Mouse (Mus musculus) cerebellum, adult 9-10 months (tissue): Measurements from ENCODE around the gene Cox19.
"Not testable (repeated sequence)": the region's sequence is repeated elsewhere in the genome, so short reads cannot be mapped to it uniquely, and the experiment has no call there.

Source experiments
- DNase-seq: peaks from one replicate; pipeline ENCODE4 v3.0.0; 2022

Cox19 gene

GRCm38 (mm10) chr5:139359244-139359643 lies 8.0 kb upstream of the Cox19 start:
- DNase-seq = no peak

GRCm38 (mm10) chr5:139358653-139359052 lies 7.4 kb upstream of the Cox19 start:
- no peak for DNase-seq

- peak; percentile 90 for DNase-seq
Observed at GRCm38 (mm10) chr5:139355235-139355772, 4.1 kb upstream of the Cox19 start.

DNA sequence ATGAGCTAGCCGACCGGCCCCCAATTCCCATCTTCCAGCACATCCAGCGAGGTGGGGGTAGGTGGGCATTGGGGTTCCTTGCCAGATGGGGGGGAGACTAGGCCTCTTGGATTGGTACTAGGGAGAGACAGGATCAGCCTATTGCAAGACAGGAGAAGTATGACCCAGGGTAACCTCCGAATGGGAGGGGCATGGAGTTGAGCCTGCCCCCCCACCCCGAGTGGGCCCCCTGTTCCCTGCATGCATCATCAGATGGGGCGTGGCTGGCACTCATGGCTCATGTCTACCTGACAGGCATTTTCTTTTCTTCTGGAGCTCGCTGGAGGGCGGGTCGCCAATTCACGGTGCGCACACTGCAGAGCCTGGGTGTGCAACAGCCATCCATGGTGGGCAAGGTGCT lies 2.7 kb upstream of the Cox19 start:
- no peak for DNase-seq

DNA sequence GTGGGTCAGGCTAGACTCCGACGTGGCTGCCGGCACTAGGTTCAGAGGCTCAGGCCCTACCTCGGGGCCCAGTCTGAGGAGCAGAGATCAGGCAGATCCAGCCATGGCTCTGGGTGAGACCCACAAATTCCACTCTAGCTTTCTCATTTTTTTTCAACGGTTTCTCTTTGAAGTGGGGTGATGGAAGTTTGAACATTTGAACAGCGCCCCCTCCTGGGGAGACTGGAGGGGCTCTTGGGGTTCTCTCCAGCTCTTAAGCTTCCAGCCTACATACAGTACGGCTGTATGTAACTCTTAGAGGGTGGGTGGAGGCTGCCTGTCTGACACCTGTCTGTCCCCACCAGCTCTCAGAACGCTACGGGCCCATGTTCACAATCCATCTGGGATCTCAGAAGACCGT lies 2.3 kb upstream of the Cox19 start:
- no peak for DNase-seq

- no peak for DNase-seq
Observed at GRCm38 (mm10) chr5:139352317-139352716, 1.1 kb upstream of the Cox19 start, which contains the start of gene Cyp2w1. Cyp2w1 (plus strand) TSS chr5:139352617.

GRCm38 (mm10) chr5:139351628-139352027 lies 410 bp upstream of the Cox19 start:
- DNase-seq = no peak

- DNase-seq = no peak
Observed at GRCm38 (mm10) chr5:139349713-139350112, 1.5 kb downstream of the Cox19 start.

GRCm38 (mm10) chr5:139347225-139347624 lies 4.0 kb downstream of the Cox19 start:
- DNase-seq = no peak

DNA sequence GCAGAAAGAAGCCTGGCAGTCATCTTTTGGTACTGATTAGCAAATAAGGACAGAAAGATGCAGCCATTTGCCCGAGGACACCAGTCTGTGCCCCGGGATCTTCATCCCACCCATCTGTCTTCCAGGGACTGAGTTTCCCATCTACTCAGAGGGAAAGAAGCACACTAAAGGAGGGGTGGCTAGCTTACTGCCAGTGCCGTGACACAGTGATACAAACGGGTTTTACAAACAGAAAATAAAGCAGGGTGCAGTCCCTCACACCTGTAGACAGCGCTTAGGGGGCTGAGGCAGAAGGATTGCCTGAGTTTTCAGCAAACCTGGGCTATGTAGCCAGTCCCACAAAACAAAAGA lies 5.9 kb downstream of the Cox19 start:
- DNase-seq = no peak

- peak; percentile 93 for DNase-seq
Observed at GRCm38 (mm10) chr5:139344687-139345363, 6.4 kb downstream of the Cox19 start.

- peak; percentile 80 for DNase-seq
Observed at GRCm38 (mm10) chr5:139344021-139344686, 7.1 kb downstream of the Cox19 start.

DNA sequence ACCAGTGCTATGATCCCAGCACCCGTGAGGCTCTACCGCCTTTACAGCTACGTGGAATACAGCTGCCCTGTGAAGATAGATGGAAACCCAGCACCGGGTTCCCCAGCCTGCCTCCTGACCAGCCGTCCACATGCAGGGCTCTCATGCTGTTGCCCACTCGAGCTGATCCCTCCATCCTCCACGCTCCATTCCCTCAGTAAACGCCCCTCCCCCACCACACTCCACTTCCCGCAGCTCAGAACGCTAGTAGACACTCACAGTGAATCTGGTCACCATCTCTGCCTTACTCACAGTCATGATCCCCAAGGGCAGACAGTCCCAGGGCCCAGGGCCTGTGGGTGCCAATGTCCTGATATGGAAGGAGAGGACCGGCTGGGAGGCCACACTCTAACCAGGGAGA lies 12.3 kb downstream of the Cox19 start:
- DNase-seq = no peak

- no peak for DNase-seq
Observed at GRCm38 (mm10) chr5:139338403-139338802, 12.8 kb downstream of the Cox19 start.

- peak; percentile 91 for DNase-seq
Observed at GRCm38 (mm10) chr5:139337826-139338370, 13.3 kb downstream of the Cox19 start.

- DNase-seq = no peak
Observed at GRCm38 (mm10) chr5:139335634-139336033, 15.6 kb downstream of the Cox19 start.

DNA sequence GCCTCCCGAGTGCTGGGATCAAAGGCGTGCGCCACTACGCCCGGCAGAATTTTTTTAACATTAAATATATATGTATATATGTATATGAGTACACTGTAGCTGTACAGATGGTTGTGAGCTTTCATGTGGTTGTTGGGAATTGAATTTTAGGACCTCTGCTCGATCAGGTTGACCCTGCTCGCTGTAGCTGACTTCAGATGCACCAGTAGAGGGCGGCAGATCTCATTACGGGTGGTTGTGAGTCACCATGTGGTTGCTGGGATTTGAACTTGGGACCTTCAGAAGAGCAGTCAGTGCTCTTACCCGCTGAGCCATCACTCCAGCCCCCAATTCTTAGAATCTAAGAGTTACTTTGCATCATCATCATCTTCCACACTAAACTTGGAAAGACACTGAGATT lies 16.8 kb downstream of the Cox19 start:
- not testable (repeated sequence) for DNase-seq

DNA sequence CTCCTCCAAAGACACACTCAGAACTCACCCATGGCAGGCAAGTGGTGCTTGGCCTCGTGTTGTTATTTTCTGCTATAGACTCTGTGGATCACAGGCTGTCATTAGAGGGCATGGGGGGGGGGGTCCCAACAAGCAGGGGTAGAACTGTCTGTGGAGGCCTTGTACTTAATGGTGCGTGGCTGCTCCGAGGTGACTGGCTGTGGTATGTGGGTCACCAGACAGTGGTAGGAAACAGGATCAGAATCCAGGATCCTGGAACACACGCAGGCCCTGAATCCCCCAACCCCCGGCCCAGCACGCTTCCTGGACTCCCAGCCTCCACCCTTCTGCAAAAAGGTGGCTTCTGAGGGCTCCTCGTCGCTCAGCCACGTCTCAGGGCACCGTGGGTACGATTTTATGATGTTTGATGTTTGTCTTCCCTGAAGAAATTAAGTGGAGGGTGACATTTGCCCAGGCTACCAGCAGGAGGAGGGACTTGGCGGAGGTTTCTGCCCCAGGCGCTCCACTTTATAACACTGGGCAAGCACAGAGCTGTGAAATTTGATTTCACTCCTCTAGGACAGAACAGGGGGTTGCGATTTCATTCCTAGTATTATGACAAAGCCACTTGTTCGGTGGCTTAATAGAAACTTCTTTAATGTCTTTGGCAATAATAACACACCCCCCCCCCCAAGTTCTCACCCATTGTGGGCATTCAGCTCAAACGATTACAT lies 17.8 kb downstream of the Cox19 start:
- no peak for DNase-seq

DNA sequence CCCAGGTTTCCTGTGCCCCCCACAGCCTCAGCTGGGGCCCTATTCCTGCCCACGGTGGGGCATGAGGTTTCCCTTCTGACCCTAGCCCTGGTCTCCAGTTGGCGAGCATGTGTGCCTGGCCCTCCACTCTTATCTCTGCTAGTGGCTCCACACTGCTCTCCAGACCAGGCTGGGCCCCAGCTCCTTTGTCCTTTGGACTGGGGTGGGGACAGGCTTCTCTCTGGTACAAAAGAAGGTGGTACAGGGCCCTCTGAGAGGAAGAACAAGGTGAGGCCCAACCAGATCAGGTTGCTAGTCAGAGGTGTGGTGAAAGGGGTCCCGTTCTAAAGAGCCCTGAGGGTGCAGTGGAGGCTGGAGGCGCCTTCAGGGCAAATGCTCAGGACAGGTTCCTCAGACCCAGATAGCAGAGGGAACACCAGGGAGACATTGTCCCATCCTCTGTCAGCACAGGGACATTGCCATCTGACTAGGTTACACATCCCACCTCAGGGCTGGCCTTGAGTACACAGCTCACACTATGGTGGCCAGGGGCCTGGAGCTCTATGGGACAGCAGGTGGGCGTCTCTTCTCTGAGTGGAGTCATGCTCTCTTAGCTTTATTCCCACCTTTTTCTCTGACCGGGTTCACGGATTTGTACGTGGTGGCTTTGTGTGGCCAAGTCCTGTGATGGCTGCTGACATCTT lies 18.5 kb downstream of the Cox19 start:
- DNase-seq = no peak

DNA sequence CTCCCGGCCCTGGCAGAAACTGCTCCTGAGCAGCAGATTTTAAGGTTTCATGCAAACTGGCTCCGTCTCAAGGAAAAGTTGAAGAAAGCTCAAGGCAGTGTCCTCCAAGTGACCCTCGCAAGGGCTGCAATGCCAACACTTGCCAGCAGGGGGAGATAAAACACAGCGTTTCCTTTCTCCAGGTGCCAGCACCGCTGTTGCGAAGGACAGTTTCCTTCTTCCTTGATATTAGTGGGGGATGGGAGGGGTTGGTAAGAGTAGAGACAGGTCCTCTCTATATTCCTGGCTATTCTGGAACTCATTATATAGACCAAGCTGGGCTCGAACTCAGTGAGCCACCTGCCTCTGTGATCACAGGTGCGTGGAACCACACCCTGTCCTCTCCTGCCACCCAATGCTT lies 19.5 kb downstream of the Cox19 start:
- DNase-seq = peak; percentile 86

DNA sequence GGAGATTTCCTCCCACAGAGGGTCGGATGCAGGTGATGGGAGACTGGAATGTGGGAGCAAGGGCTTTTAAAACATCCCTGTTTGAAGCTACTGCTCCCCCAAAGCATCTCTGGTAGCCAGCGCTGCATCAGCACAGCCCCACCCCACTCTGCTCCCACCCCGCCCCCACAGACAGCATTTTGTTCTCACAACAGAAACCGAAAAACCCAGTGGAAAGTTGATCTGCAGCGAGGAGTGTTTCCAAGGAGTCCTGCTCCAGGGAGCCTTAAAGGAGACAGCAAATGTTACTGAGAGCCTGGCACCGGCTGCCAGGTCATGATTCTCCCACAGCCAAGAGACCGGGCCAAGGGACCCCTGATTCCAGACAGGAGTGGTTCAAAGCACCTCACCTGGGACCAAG lies 20.5 kb downstream of the Cox19 start:
- no peak for DNase-seq

DNA sequence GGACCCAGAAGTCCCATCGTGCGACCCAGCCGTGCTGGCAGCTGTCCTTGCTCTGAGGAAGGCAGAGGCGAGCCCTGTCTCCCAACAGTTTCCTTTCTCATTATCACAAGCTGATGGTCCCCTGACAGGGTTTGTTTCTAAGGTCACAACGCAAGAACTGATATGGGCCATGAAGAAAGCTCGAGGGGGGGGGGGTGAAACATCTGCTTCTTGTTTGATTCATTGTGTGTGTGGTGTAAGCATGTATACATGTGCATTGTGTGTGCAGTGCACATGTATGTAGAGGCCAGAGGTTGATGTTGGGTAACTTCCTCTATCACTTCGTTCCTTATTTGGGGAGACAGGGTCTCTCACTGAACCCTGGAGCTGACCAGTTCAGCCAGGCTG lies 23.6 kb downstream of the Cox19 start:
- DNase-seq = no peak
